Mouse (Mus musculus) gastrocnemius, adult 2 months (tissue): ENCODE data around the gene Gm4894. TPM values are rescaled to one million over a fixed set of nuclear protein-coding genes. Genes with fewer than 3 reads are reported as not detected.

ENCODE experiments used
- DNase-seq: peaks from one replicate; pipeline ENCODE4 v3.0.0; 2022
- H3K27ac ChIP-seq: fragments of 200-600 bp; 2 replicates; pipeline ENCODE4 v1.8.1; 2022; ENCODE audit warnings: mild to moderate bottlenecking
- H3K4me3 ChIP-seq: fragments of 200-600 bp; 2 replicates; pipeline ENCODE4 v1.8.1; 2022; ENCODE audit warnings: mild to moderate bottlenecking, moderate library complexity
- CTCF ChIP-seq: fragments of 200-600 bp; IDR thresholded peaks from 2 replicates; pipeline ENCODE4 v1.8.1; 2022; ENCODE audit warnings: antibody characterized with exemption, mild to moderate bottlenecking, moderate library complexity
- intact Hi-C: fragments of 180-260 bp; cut with DNase I; formaldehyde crosslinking; loops from one replicate; pipeline ENCODE4 v1.15.1; 2025
- total RNA-seq, 2 experiments: library from RNA; stranded (reverse); gene quantifications; 2 replicates each; pipeline ENCODE4 v1.2.3; 2021

The Gm4894 gene
- total RNA-seq, 2 experiments from 2014 or later, result not detected

DNA sequence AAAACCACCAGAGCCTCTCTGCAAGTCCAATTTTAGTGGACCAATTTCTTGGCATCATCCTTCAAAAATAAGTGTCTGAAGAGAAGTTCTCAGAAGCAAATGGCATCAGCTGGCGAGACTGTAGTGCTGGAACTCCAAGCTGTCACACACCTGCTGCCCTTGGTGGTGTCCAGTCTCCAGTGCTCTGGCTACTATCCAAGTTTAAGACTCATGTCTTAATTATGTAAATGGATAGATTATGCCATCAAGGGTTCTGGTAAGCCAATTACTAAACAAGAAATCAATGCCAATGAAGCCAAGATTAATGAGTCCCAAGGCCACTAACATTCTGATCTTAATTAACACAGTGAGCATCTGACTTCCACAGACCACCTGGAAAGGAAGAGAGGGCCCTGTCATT is 44.8 kb downstream of the Gm4894 start:
- no peak for DNase-seq
- H3K27ac ChIP-seq, result no peak overlapping the region
- H3K4me3 ChIP-seq, result no peak overlapping the region
- intact Hi-C loops, result no loop called here
- TF ChIP-seq CTCF, result no peak

GRCm38 (mm10) chr9:49307576-49307975 is 57.2 kb downstream of the Gm4894 start:
- Histone ChIP-seq H3K4me3 (no peak overlapping the region), H3K27ac (no peak overlapping the region)
- DNase-seq, result no peak
- intact Hi-C loops, result no loop called here
- no peak for TF ChIP-seq CTCF

DNA sequence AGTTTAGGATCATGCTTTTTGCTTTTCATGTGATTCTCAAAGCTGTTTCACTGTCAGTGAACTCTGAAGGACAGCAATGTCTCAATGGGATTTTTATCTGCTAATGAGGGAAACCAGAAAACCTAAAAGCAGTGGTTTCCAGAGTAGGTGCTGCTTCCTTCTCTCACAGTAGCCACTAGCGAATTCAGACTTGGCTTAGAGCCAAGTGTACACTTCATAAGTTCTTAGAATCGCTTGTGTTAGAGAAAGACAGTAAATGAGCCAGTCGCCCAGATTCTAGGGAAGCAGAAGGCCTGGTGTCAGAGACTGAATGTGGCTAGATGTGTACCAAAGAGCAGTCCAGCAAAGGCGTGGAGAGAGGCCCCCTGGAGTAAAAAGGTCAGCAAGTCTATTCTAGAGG is 60.5 kb downstream of the Gm4894 start:
- intact Hi-C loops, result no loop called here
- Histone ChIP-seq H3K4me3 (no peak overlapping the region), H3K27ac (no peak overlapping the region)
- TF ChIP-seq CTCF, result no peak
- DNase-seq, result no peak

DNA sequence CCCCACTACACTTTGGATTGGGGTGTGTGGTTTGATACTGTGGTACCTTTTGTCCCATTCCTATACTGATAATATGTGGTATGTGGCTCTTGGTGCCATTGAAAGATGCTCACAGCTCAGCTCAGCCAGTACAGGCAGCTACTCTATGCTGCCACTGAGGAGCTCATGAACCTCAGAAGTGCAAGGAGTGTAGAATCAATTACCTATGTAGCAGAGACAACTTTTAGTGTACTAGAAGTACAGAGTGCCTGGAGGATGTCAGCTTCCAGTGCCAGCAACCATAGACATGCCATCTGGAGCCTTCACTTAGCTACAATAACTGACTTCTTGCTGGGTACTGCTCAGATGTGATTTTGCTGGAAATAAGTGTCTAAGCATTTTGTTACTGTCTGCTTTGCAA is 68.3 kb downstream of the Gm4894 start:
- no peak overlapping the region for H3K27ac ChIP-seq
- no peak for TF ChIP-seq CTCF
- intact Hi-C loops, result no loop called here
- no peak overlapping the region for H3K4me3 ChIP-seq
- no peak for DNase-seq

Other genes starting within 250 kb of the Gm4894 start
- 1 to 10 TPM; 8.2 to 8.8 TPM for gene Zw10, start 194.9 kb upstream of the Gm4894 start, total RNA-seq
- under 1 TPM in 1 of 2 experiments, not detected in 1; 0.33 TPM for gene Tmprss5, start 169.3 kb upstream of the Gm4894 start, total RNA-seq
- gene Drd2, start 90.1 kb downstream of the Gm4894 start, total RNA-seq, result not detected
- gene Ankk1, start 176.5 kb downstream of the Gm4894 start, total RNA-seq, result not detected
- gene Ttc12, start 235.7 kb downstream of the Gm4894 start, total RNA-seq, result under 1 TPM; 0.89 to 0.97 TPM